Mouse (Mus musculus) lung, adult 2 months (tissue): ENCODE results near the gene St6galnac5.

Source experiments
- CTCF ChIP-seq: fragments of 200-500 bp; IDR thresholded peaks from 2 replicates; pipeline ENCODE4 v1.5.1; 2011; ENCODE audit warnings: mild to moderate bottlenecking, low read length, control low read depth; ENCODE audit not compliant: insufficient read depth
- POLR2A ChIP-seq: fragments of 200-500 bp; IDR thresholded peaks from 2 replicates; pipeline ENCODE4 v1.6.1; 2011; ENCODE audit warnings: low read depth, mild to moderate bottlenecking, control low read depth, low read length, borderline replicate concordance; ENCODE audit errors: extremely low read depth

DNA sequence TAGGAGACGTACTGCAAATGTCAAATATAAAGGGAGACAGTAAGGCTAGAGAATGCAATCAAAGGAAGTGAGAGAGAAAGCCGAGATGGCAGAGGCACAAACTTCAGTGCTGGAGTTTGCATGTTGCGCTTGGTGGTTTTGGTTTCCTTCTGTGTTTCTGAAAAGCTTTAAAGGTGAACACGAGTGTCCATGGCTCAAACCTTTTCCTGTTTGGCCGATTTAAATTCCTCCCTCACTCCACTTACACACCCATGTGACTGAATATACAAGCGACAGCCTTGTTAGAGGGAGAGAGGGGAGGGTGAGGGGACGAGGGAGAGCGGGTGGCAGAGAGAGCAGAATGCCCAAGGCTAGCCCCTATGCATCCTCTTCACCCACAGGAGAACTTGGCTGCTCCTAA lies 34.3 kb upstream of the St6galnac5 start:
- TF ChIP-seq POLR2A = no peak
- TF ChIP-seq CTCF = no peak
